Mouse (Mus musculus) heart, embryonic 14.5 days (tissue): Measurements from ENCODE around the gene Rnasek. TPM values are rescaled to one million over a fixed set of nuclear protein-coding genes. Genes with fewer than 3 reads are reported as not detected.

Experiments
- microRNA counts: library from miRNA; unstranded; fragments of <30 nt; microRNA quantifications from one replicate; lab custom pipeline; 2016
- microRNA-seq: library from miRNA; unstranded; fragments of <30 nt; microRNA quantifications from one replicate; pipeline ENCODE4, GENCODE M21; 2016
- polyA plus RNA-seq: library from polyadenylated mRNA; unstranded; fragments of >200 nt; fragmentation: Nextera tagmentation; extraction: Ambion mirVana; gene quantifications from 2 replicates; pipeline ENCODE4 v1.2.1, GENCODE M21; 2014

Rnasek gene
- polyA plus RNA-seq, 1 experiment from 2014 or later: 240 TPM

MicroRNA genes within 50 kb of the gene (microRNA counts, 519-probe panel; counts per million panel counts)
- microRNA mmu-miR-195 (lab: Ali Mortazavi, UCI) (322 counts per million, percentile 70 among the panel's probes with 10 or more counts), microRNA mmu-miR-497 (lab: Ali Mortazavi, UCI) (322 counts per million, percentile 70 among the panel's probes with 10 or more counts)

Small RNA genes lying within 50 kb of the gene (microRNA-seq; reads per million reads assigned to microRNA genes)
- gene Mir195a: 571 reads per million, percentile 75 among the genes with 10 or more reads in this experiment
- not detected for gene Mir497
- not detected for gene Mir497b

Other genes starting within 250 kb of the Rnasek start
- 454 and 540 TPM in 2 replicates for gene Gabarap, start 248.7 kb downstream of the Rnasek start, polyA plus RNA-seq
- 22.2 and 27.5 TPM in 2 replicates for gene Phf23, start 244.1 kb downstream of the Rnasek start, polyA plus RNA-seq
- 15.0 and 16.6 TPM in 2 replicates for gene Dvl2, start 239.2 kb downstream of the Rnasek start, polyA plus RNA-seq
- 185 and 198 TPM in 2 replicates for gene Acadvl, start 224.4 kb downstream of the Rnasek start, polyA plus RNA-seq
- 3.4 and 6.0 TPM in 2 replicates for gene Dlg4, start 222.9 kb downstream of the Rnasek start, polyA plus RNA-seq
- gene Asgr1, start 185.8 kb downstream of the Rnasek start, polyA plus RNA-seq: not detected in 2 replicates
- gene Asgr2, start 147.2 kb downstream of the Rnasek start, polyA plus RNA-seq: not detected in 2 replicates
- 0.16 and 0.20 TPM in 2 replicates for gene Mgl2, start 109.5 kb downstream of the Rnasek start, polyA plus RNA-seq
- 0.36 TPM in 2 replicates for gene Clec10a, start 83.6 kb downstream of the Rnasek start, polyA plus RNA-seq
- gene Slc16a11, start 27.1 kb downstream of the Rnasek start, polyA plus RNA-seq: 0.16 and 0.18 TPM in 2 replicates
- 4.9 and 6.4 TPM in 2 replicates for gene Slc16a13, start 18.8 kb downstream of the Rnasek start, polyA plus RNA-seq
- gene Bcl6b, start 10.0 kb downstream of the Rnasek start, polyA plus RNA-seq: 18.7 and 22.4 TPM in 2 replicates
- 139 and 143 TPM in 2 replicates for gene 0610010K14Rik, start 1.9 kb downstream of the Rnasek start, polyA plus RNA-seq
- 10.1 and 12.2 TPM in 2 replicates for gene Gm21988, start within 50 bp of the Rnasek start, polyA plus RNA-seq
- gene Alox12, start 15.5 kb upstream of the Rnasek start, polyA plus RNA-seq: 3.0 TPM in 2 replicates
- not detected in 2 replicates for gene Alox12e, start 82.8 kb upstream of the Rnasek start, polyA plus RNA-seq
- gene Alox15, start 112.2 kb upstream of the Rnasek start, polyA plus RNA-seq: 0.13 TPM in 1 of 2 replicates, not detected in the other
- gene Pelp1, start 170.2 kb upstream of the Rnasek start, polyA plus RNA-seq: 17.8 and 17.9 TPM in 2 replicates
- 5.4 and 8.6 TPM in 2 replicates for gene Arrb2, start 192.8 kb upstream of the Rnasek start, polyA plus RNA-seq
- gene Med11, start 212.1 kb upstream of the Rnasek start, polyA plus RNA-seq: 25.1 and 26.8 TPM in 2 replicates
- 0.95 and 2.0 TPM in 2 replicates for gene Zmynd15, start 219.6 kb upstream of the Rnasek start, polyA plus RNA-seq
- gene Cxcl16, start 220.1 kb upstream of the Rnasek start, polyA plus RNA-seq: 9.4 and 10.3 TPM in 2 replicates